Mouse (Mus musculus): Measurements from ENCODE around the gene Olfr1215. TPM values are rescaled to one million over a fixed set of nuclear protein-coding genes. Genes with fewer than 3 reads are reported as not detected.
"Not testable (repeated sequence)": the region's sequence is repeated elsewhere in the genome, so short reads cannot be mapped to it uniquely, and the experiment has no call there.

The Olfr1215 gene
- not detected in 2 replicates for polyA plus RNA-seq (2014; fragmentation: Nextera tagmentation; extraction: Ambion mirVana)

GRCm38 (mm10) chr2:89006873-89007272 is at the start of gene Olfr1215:
Gene Olfr1215, minus strand, starts transcription at chr2:89006973.
- no peak within 1 kb of the TSS for H3K9ac ChIP-seq (replicated peaks; ENCODE audit: low read depth, low read length)
- no peak within 1 kb of the TSS for H3K27ac ChIP-seq (ENCODE audit: low read depth, low read length)
- H3K4me1 ChIP-seq (ENCODE audit: control insufficient read depth, insufficient read depth, low read length): no peaks in the 10 kb centered on the region
- no peak within 1 kb of the TSS for H3K4me2 ChIP-seq (ENCODE audit: low read depth, low read length)
- no peaks in the 10 kb centered on the region for H3K9me3 ChIP-seq (ENCODE audit: control insufficient read depth, low read length)
- no peak within 1 kb of the TSS for H3K4me3 ChIP-seq (ENCODE audit: low read depth, low read length)
- 80% methylated on average over 2 of the region's 2 CpGs for WGBS
- no peaks in the 10 kb centered on the region for H3K27me3 ChIP-seq (ENCODE audit: control insufficient read depth, insufficient read depth, low read length)
- no peak for ATAC-seq (ENCODE audit: low read depth)
- H3K36me3 ChIP-seq (ENCODE audit: control insufficient read depth, insufficient read depth, low read length): no peaks in the 10 kb centered on the region

DNA sequence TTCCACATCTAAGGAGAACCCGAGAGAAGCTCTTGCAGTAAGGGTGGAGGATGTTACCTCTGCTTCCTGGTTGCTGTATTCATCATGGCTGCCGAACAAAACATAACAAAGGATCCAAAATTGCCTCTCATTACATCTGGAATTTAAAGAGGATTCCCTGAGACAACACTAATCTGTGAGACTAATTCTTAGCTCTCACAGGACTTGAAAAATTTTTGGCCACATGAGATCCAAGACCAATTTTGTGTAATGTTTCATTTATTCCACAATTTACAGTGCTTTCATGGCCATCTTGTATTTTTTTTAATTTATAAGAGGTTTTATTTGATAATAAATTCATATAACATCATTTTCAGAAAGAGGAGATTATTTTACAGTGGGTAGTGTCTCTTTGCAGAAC is 25.2 kb upstream of the Olfr1215 start, which contains the start of gene Olfr1217:
TSS of gene Olfr1217 (minus strand) at position 101 of the 400 bp plus-strand sequence.
- H3K4me2 ChIP-seq (ENCODE audit: low read depth, low read length): no peak within 1 kb of the TSS
- no peaks in the 10 kb centered on the region for H3K9me3 ChIP-seq (ENCODE audit: control insufficient read depth, low read length)

GRCm38 (mm10) chr2:89021436-89021835 is 14.7 kb upstream of the Olfr1215 start:
- H3K4me3 ChIP-seq (ENCODE audit: low read depth, low read length); H3K9me3 ChIP-seq (ENCODE audit: control insufficient read depth, low read length); H3K4me2 ChIP-seq (ENCODE audit: low read depth, low read length); H3K4me1 ChIP-seq (ENCODE audit: control insufficient read depth, insufficient read depth, low read length); H3K36me3 ChIP-seq (ENCODE audit: control insufficient read depth, insufficient read depth, low read length); H3K9ac ChIP-seq (replicated peaks; ENCODE audit: low read depth, low read length); ATAC-seq (ENCODE audit: low read depth); H3K27me3 ChIP-seq (ENCODE audit: control insufficient read depth, insufficient read depth, low read length); H3K27ac ChIP-seq (ENCODE audit: low read depth, low read length): not testable (repeated sequence)
- WGBS: 78% methylated on average over 3 of the region's 3 CpGs

More for the DNA sequence above, 25.2 kb upstream of the Olfr1215 start, which contains the start of gene Olfr1217:
- Histone ChIP-seq H3K4me3 (ENCODE audit: low read depth, low read length) (no peak within 1 kb of the TSS), H3K27ac (ENCODE audit: low read depth, low read length) (no peak within 1 kb of the TSS), H3K4me1 (ENCODE audit: control insufficient read depth, insufficient read depth, low read length) (no peaks in the 10 kb centered on the region), H3K36me3 (ENCODE audit: control insufficient read depth, insufficient read depth, low read length) (no peaks in the 10 kb centered on the region), H3K27me3 (ENCODE audit: control insufficient read depth, insufficient read depth, low read length) (no peaks in the 10 kb centered on the region), H3K9ac (replicated peaks; ENCODE audit: low read depth, low read length) (no peak within 1 kb of the TSS)
- ATAC-seq (ENCODE audit: low read depth): no peak
- WGBS: 83% methylated on average over 2 of the region's 2 CpGs

- ATAC-seq (ENCODE audit: low read depth): no peak
- no peak within 1 kb of the TSS for H3K27ac ChIP-seq (ENCODE audit: low read depth, low read length)
- 85% methylated on average over 1 of the region's 1 CpGs for WGBS
- no peaks in the 10 kb centered on the region for H3K36me3 ChIP-seq (ENCODE audit: control insufficient read depth, insufficient read depth, low read length)
- no peaks in the 10 kb centered on the region for H3K4me1 ChIP-seq (ENCODE audit: control insufficient read depth, insufficient read depth, low read length)
- H3K9ac ChIP-seq (replicated peaks; ENCODE audit: low read depth, low read length): no peak within 1 kb of the TSS
- H3K4me2 ChIP-seq (ENCODE audit: low read depth, low read length): no peak within 1 kb of the TSS
- no peak within 1 kb of the TSS for H3K4me3 ChIP-seq (ENCODE audit: low read depth, low read length)
- no peaks in the 10 kb centered on the region for H3K27me3 ChIP-seq (ENCODE audit: control insufficient read depth, insufficient read depth, low read length)
- no peaks in the 10 kb centered on the region for H3K9me3 ChIP-seq (ENCODE audit: control insufficient read depth, low read length)
Observed at GRCm38 (mm10) chr2:89018240-89018639, 11.5 kb upstream of the Olfr1215 start, which contains the start of gene Olfr1216. Gene Olfr1216, minus strand, starts transcription at chr2:89018340.

- no peak for ATAC-seq (ENCODE audit: low read depth)
- WGBS: 88% methylated on average over 1 of the region's 1 CpGs
- Histone ChIP-seq H3K36me3 (ENCODE audit: control insufficient read depth, insufficient read depth, low read length) (no peaks in the 10 kb centered on the region), H3K4me2 (ENCODE audit: low read depth, low read length) (no peak within 1 kb of the TSS), H3K4me1 (ENCODE audit: control insufficient read depth, insufficient read depth, low read length) (no peaks in the 10 kb centered on the region), H3K9me3 (ENCODE audit: control insufficient read depth, low read length) (no peaks in the 10 kb centered on the region), H3K27ac (ENCODE audit: low read depth, low read length) (no peak within 1 kb of the TSS), H3K27me3 (ENCODE audit: control insufficient read depth, insufficient read depth, low read length) (no peaks in the 10 kb centered on the region), H3K4me3 (ENCODE audit: low read depth, low read length) (no peak within 1 kb of the TSS), H3K9ac (replicated peaks; ENCODE audit: low read depth, low read length) (no peak within 1 kb of the TSS)
Observed at GRCm38 (mm10) chr2:88992553-88992952, 14.2 kb downstream of the Olfr1215 start, which contains the start of gene Olfr1214. Gene Olfr1214, minus strand, starts transcription at chr2:88992653.

- Histone ChIP-seq H3K9ac (replicated peaks; ENCODE audit: low read depth, low read length) (no peak within 1 kb of the TSS), H3K9me3 (ENCODE audit: control insufficient read depth, low read length) (no peaks in the 10 kb centered on the region), H3K4me2 (ENCODE audit: low read depth, low read length) (no peak within 1 kb of the TSS), H3K27ac (ENCODE audit: low read depth, low read length) (no peak within 1 kb of the TSS), H3K27me3 (ENCODE audit: control insufficient read depth, insufficient read depth, low read length) (no peaks in the 10 kb centered on the region), H3K4me1 (ENCODE audit: control insufficient read depth, insufficient read depth, low read length) (no peaks in the 10 kb centered on the region), H3K4me3 (ENCODE audit: low read depth, low read length) (no peak within 1 kb of the TSS), H3K36me3 (ENCODE audit: control insufficient read depth, insufficient read depth, low read length) (no peaks in the 10 kb centered on the region)
- WGBS: 78% methylated on average over 1 of the region's 1 CpGs
- ATAC-seq (ENCODE audit: low read depth): no peak
Observed at GRCm38 (mm10) chr2:88980181-88980580, 26.6 kb downstream of the Olfr1215 start, which contains the start of gene Gm13762. Gene Gm13762, minus strand, starts transcription at chr2:88980281.

- Histone ChIP-seq H3K4me2 (ENCODE audit: low read depth, low read length) (no peak within 1 kb of the TSS), H3K9ac (replicated peaks; ENCODE audit: low read depth, low read length) (no peak within 1 kb of the TSS), H3K9me3 (ENCODE audit: control insufficient read depth, low read length) (no peaks in the 10 kb centered on the region), H3K36me3 (ENCODE audit: control insufficient read depth, insufficient read depth, low read length) (no peaks in the 10 kb centered on the region), H3K4me3 (ENCODE audit: low read depth, low read length) (no peak within 1 kb of the TSS), H3K4me1 (ENCODE audit: control insufficient read depth, insufficient read depth, low read length) (no peaks in the 10 kb centered on the region), H3K27me3 (ENCODE audit: control insufficient read depth, insufficient read depth, low read length) (no peaks in the 10 kb centered on the region), H3K27ac (ENCODE audit: low read depth, low read length) (no peak within 1 kb of the TSS)
- ATAC-seq (ENCODE audit: low read depth): no peak
Observed at GRCm38 (mm10) chr2:88953669-88954068, 53.1 kb downstream of the Olfr1215 start, which contains the start of gene Olfr1212. Gene Olfr1212, plus strand, starts transcription at chr2:88953969.

Other genes starting within 250 kb of the Olfr1215 start
- gene Olfr1199, start 246.5 kb downstream of the Olfr1215 start, polyA plus RNA-seq (2014; fragmentation: Nextera tagmentation; extraction: Ambion mirVana): not detected in 2 replicates
- gene Olfr1200, start 236.5 kb downstream of the Olfr1215 start, polyA plus RNA-seq (2014; fragmentation: Nextera tagmentation; extraction: Ambion mirVana): not detected in 2 replicates
- gene Olfr1201, start 213.9 kb downstream of the Olfr1215 start, polyA plus RNA-seq (2014; fragmentation: Nextera tagmentation; extraction: Ambion mirVana): not detected in 2 replicates
- gene Olfr1202, start 192.5 kb downstream of the Olfr1215 start, polyA plus RNA-seq (2014; fragmentation: Nextera tagmentation; extraction: Ambion mirVana): 0.05 TPM in 1 of 2 replicates, not detected in the other
- gene Olfr1205, start 177.2 kb downstream of the Olfr1215 start, polyA plus RNA-seq (2014; fragmentation: Nextera tagmentation; extraction: Ambion mirVana): not detected in 2 replicates
- not detected in 2 replicates for gene Olfr1204, start 157.7 kb downstream of the Olfr1215 start, polyA plus RNA-seq (2014; fragmentation: Nextera tagmentation; extraction: Ambion mirVana)
- not detected in 2 replicates for gene Olfr1206, start 143.7 kb downstream of the Olfr1215 start, polyA plus RNA-seq (2014; fragmentation: Nextera tagmentation; extraction: Ambion mirVana)
- not detected in 2 replicates for gene Olfr1208, start 104.7 kb downstream of the Olfr1215 start, polyA plus RNA-seq (2014; fragmentation: Nextera tagmentation; extraction: Ambion mirVana)
- not detected in 2 replicates for gene Olfr1209, start 91.8 kb downstream of the Olfr1215 start, polyA plus RNA-seq (2014; fragmentation: Nextera tagmentation; extraction: Ambion mirVana)
- not detected in 2 replicates for gene Olfr1211, start 68.9 kb downstream of the Olfr1215 start, polyA plus RNA-seq (2014; fragmentation: Nextera tagmentation; extraction: Ambion mirVana)
- not detected in 2 replicates for gene Olfr1212, start 53.0 kb downstream of the Olfr1215 start, polyA plus RNA-seq (2014; fragmentation: Nextera tagmentation; extraction: Ambion mirVana)
- not detected in 2 replicates for gene Gm13762, start 26.7 kb downstream of the Olfr1215 start, polyA plus RNA-seq (2014; fragmentation: Nextera tagmentation; extraction: Ambion mirVana)
- not detected in 2 replicates for gene Olfr1214, start 14.3 kb downstream of the Olfr1215 start, polyA plus RNA-seq (2014; fragmentation: Nextera tagmentation; extraction: Ambion mirVana)
- not detected in 2 replicates for gene Olfr1216, start 11.4 kb upstream of the Olfr1215 start, polyA plus RNA-seq (2014; fragmentation: Nextera tagmentation; extraction: Ambion mirVana)
- not detected in 2 replicates for gene Olfr1217, start 25.1 kb upstream of the Olfr1215 start, polyA plus RNA-seq (2014; fragmentation: Nextera tagmentation; extraction: Ambion mirVana)
- not detected in 2 replicates for gene Olfr1218, start 54.2 kb upstream of the Olfr1215 start, polyA plus RNA-seq (2014; fragmentation: Nextera tagmentation; extraction: Ambion mirVana)
- gene Olfr1219, start 76.5 kb upstream of the Olfr1215 start, polyA plus RNA-seq (2014; fragmentation: Nextera tagmentation; extraction: Ambion mirVana): not detected in 2 replicates
- gene Olfr1220, start 99.9 kb upstream of the Olfr1215 start, polyA plus RNA-seq (2014; fragmentation: Nextera tagmentation; extraction: Ambion mirVana): not detected in 2 replicates
- not detected in 2 replicates for gene Olfr1221, start 110.3 kb upstream of the Olfr1215 start, polyA plus RNA-seq (2014; fragmentation: Nextera tagmentation; extraction: Ambion mirVana)
- not detected in 2 replicates for gene Olfr1222, start 126.1 kb upstream of the Olfr1215 start, polyA plus RNA-seq (2014; fragmentation: Nextera tagmentation; extraction: Ambion mirVana)
- gene Olfr1223, start 144.6 kb upstream of the Olfr1215 start, polyA plus RNA-seq (2014; fragmentation: Nextera tagmentation; extraction: Ambion mirVana): not detected in 2 replicates
- gene Olfr1224-ps1, start 157.1 kb upstream of the Olfr1215 start, polyA plus RNA-seq (2014; fragmentation: Nextera tagmentation; extraction: Ambion mirVana): not detected in 2 replicates
- not detected in 2 replicates for gene Olfr1225, start 167.7 kb upstream of the Olfr1215 start, polyA plus RNA-seq (2014; fragmentation: Nextera tagmentation; extraction: Ambion mirVana)
- not detected in 2 replicates for gene Olfr1226, start 193.1 kb upstream of the Olfr1215 start, polyA plus RNA-seq (2014; fragmentation: Nextera tagmentation; extraction: Ambion mirVana)
- gene Olfr1228, start 247.1 kb upstream of the Olfr1215 start, polyA plus RNA-seq (2014; fragmentation: Nextera tagmentation; extraction: Ambion mirVana): not detected in 2 replicates

Measured in neural tube, embryonic 14.5 days (tissue).